ENCODE assay signal across 8 mouse cellular contexts in the genomic region with DNA sequence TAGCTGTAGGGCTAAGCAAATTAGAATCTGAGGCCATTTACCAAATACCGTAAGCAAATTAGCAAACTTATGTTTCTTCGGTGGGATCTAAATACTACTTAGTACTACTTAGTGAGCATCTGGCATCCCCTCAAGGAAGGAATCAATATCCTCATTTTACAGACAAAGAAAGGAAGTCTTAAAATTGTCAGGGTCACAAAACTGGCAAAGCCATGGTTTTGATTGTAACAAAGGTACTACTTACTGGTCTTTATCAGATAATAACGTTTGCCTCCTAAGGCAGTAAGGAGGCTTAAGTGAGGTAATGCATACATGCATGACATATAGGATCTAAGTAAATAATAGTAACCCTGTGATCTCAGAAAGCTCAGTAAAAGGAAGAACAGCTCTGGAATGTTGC. TPM values are rescaled to one million over a fixed set of nuclear protein-coding genes. Genes with fewer than 3 reads are reported as not detected.
A peak's percentile ranks its signal among the peaks of the same experiment; 100 is the strongest.
DNase-seq lines count a peak whose midpoint lies in the region; ATAC-seq and TF ChIP-seq lines count a peak whose summit lies in the region.

No protein-coding gene starts in this region.

- H3K4me1 ChIP-seq in erythroblast, embryonic 14.5 days (ENCODE audit: control insufficient read depth): peaks cover 53% of the 10 kb centered on the region
- H3K4me1 ChIP-seq in spleen, adult 2 months (ENCODE audit: control insufficient read depth, insufficient read depth, insufficient read length): peaks cover 4% of the 10 kb centered on the region
- peaks cover 31% of the 10 kb centered on the region for H3K4me1 ChIP-seq in liver, embryonic 16.5 days (ENCODE audit: control insufficient read depth, low read depth, low read length)

- no peak for TF ChIP-seq CTCF in spleen, adult 2 months (IDR thresholded peaks at IDR 0.05; ENCODE audit: extremely low read depth, insufficient read depth, insufficient read length, insufficient replicate concordance)

- H3K36me3 ChIP-seq in erythroblast, embryonic 14.5 days (ENCODE audit: control insufficient read depth): peaks cover 27% of the 10 kb centered on the region
- H3K36me3 ChIP-seq in spleen, adult 2 months (ENCODE audit: control insufficient read depth, insufficient read depth, low read length): peaks cover 5% of the 10 kb centered on the region
- H3K36me3 ChIP-seq in liver, embryonic 16.5 days (ENCODE audit: control insufficient read depth, insufficient read depth): peaks cover 8% of the 10 kb centered on the region; the same call in 1 of the 2 replicates

- TF ChIP-seq POLR2A in spleen, adult 2 months (IDR thresholded peaks at IDR 0.05; ENCODE audit: low read depth, low read length): no peak

- no peaks in the 10 kb centered on the region for H3K27me3 ChIP-seq in erythroblast, embryonic 14.5 days (ENCODE audit: control insufficient read depth)
- H3K27me3 ChIP-seq in spleen, adult 2 months (ENCODE audit: control insufficient read depth, insufficient read depth, low read length): no peaks in the 10 kb centered on the region
- H3K27me3 ChIP-seq in liver, embryonic 16.5 days (ENCODE audit: control insufficient read depth, insufficient read depth, low read depth, low read length): no peaks in the 10 kb centered on the region

- H3K9ac ChIP-seq in liver, embryonic 16.5 days (ENCODE audit: low read depth, low read length): no peak overlapping the region

- H3K4me2 ChIP-seq in liver, embryonic 16.5 days (ENCODE audit: low read depth, low read length): peak overlapping the region; percentile 86

- no peaks in the 10 kb centered on the region for H3K9me3 ChIP-seq in erythroblast, embryonic 14.5 days (ENCODE audit: control insufficient read depth, low read length)
- H3K9me3 ChIP-seq in liver, embryonic 16.5 days (replicated peaks; ENCODE audit: control insufficient read depth, low read length): no peaks in the 10 kb centered on the region

- 44% methylated on average over 3 of the region's 3 CpGs for WGBS in spleen, adult 2 months
- WGBS in liver, embryonic 16.5 days (ENCODE audit: insufficient replicate concordance): 42% methylated on average over 3 of the region's 3 CpGs

- no peak for DNase-seq in spleen, adult 2 months (ENCODE audit: low read depth in 1 of 2, low spot score in 2 of 2)
- no peak for DNase-seq in spleen, postnatal 36 days (ENCODE audit: low spot score in 2 of 2)
- DNase-seq in adrenal gland, postnatal 4 days (ENCODE audit: low spot score in 2 of 2): no peak
- no peak for DNase-seq in natural killer cell, adult 2 months (ENCODE audit: low spot score in 2 of 2)
- DNase-seq in adrenal gland, adult 2 months: no peak

- H3K4me3 ChIP-seq in erythroblast, embryonic 14.5 days (replicated peaks): peak overlapping the region; percentile 97
- peak overlapping the region; percentile 67; the same call in 1 of the 2 replicates for H3K4me3 ChIP-seq in spleen, adult 2 months (ENCODE audit: extremely low read depth, insufficient read depth, insufficient read length)
- peak overlapping the region; percentile 91 for H3K4me3 ChIP-seq in liver, embryonic 16.5 days (ENCODE audit: low read depth, low read length)

- no peak for ATAC-seq in erythroblast, adult 5-6 weeks (replicated peaks; ENCODE audit: low FRiP score, poor library complexity, severe bottlenecking)
- no peak for ATAC-seq in liver, embryonic 16.5 days (ENCODE audit: low read depth)

- H3K27ac ChIP-seq in spleen, adult 2 months (ENCODE audit: insufficient read depth, low read length): no peak overlapping the region
- H3K27ac ChIP-seq in liver, embryonic 16.5 days (ENCODE audit: low read length): no peak overlapping the region

RNA-seq across cellular contexts. Expression of a gene that starts 0.6 kb away (rescaled TPM):
- 8.9 TPM in 2 replicates for polyA plus RNA-seq in erythroblast, embryonic 14.5 days (2012)
- 48.3 and 48.8 TPM in 2 replicates for total RNA-seq in erythroblast, adult 5-6 weeks (2015; ENCODE audit: low replicate concordance)
- 22.7 and 28.8 TPM in 2 replicates for total RNA-seq in erythroblast, adult 5-6 weeks (2017; ENCODE audit: low replicate concordance)
- polyA plus RNA-seq in spleen, adult 2 months (2012; rRNA removed): 18.0 and 22.7 TPM in 2 replicates
- polyA plus RNA-seq in liver, embryonic 16.5 days (2015; fragmentation: Nextera tagmentation; extraction: Ambion mirVana): 51.2 and 52.5 TPM in 2 replicates
- total RNA-seq in adrenal gland, postnatal 4 days (2021): 10 to 100 TPM; 83.5 to 83.6 TPM
- 100 to 1,000 TPM in 1 of 2 experiments, 10 to 100 TPM in 1; 82.6 to 108 TPM for total RNA-seq in adrenal gland, adult 2 months (2021)
- 35.8 and 40.1 TPM in 2 replicates for polyA plus RNA-seq in adrenal gland, adult 2 months (2012; rRNA removed)

RNA-seq across cellular contexts. Expression of a gene that starts 3.7 kb away (rescaled TPM):
- 0.30 and 0.50 TPM in 2 replicates for polyA plus RNA-seq in erythroblast, embryonic 14.5 days (2012)
- 16.3 and 21.7 TPM in 2 replicates for total RNA-seq in erythroblast, adult 5-6 weeks (2015; ENCODE audit: low replicate concordance)
- total RNA-seq in erythroblast, adult 5-6 weeks (2017; ENCODE audit: low replicate concordance): 4.7 and 9.8 TPM in 2 replicates
- polyA plus RNA-seq in spleen, adult 2 months (2012; rRNA removed): 63.9 and 72.3 TPM in 2 replicates
- 7.7 and 8.2 TPM in 2 replicates for polyA plus RNA-seq in liver, embryonic 16.5 days (2015; fragmentation: Nextera tagmentation; extraction: Ambion mirVana)
- 10 to 100 TPM; 86.3 to 93.3 TPM for total RNA-seq in adrenal gland, postnatal 4 days (2021)
- total RNA-seq in adrenal gland, adult 2 months (2021): 100 to 1,000 TPM; 140 to 149 TPM
- polyA plus RNA-seq in adrenal gland, adult 2 months (2012; rRNA removed): 254 and 297 TPM in 2 replicates

RNA-seq across cellular contexts. Expression of a gene that starts 29.5 kb away (rescaled TPM):
- 1.1 and 1.7 TPM in 2 replicates for polyA plus RNA-seq in erythroblast, embryonic 14.5 days (2012)
- total RNA-seq in erythroblast, adult 5-6 weeks (2015; ENCODE audit: low replicate concordance): 0.96 and 3.8 TPM in 2 replicates
- total RNA-seq in erythroblast, adult 5-6 weeks (2017; ENCODE audit: low replicate concordance): 3.1 and 4.0 TPM in 2 replicates
- 15.2 and 18.5 TPM in 2 replicates for polyA plus RNA-seq in spleen, adult 2 months (2012; rRNA removed)
- 9.0 and 9.9 TPM in 2 replicates for polyA plus RNA-seq in liver, embryonic 16.5 days (2015; fragmentation: Nextera tagmentation; extraction: Ambion mirVana)
- total RNA-seq in adrenal gland, postnatal 4 days (2021): 10 to 100 TPM; 21.8 to 22.5 TPM
- total RNA-seq in adrenal gland, adult 2 months (2021): 10 to 100 TPM in 1 of 2 experiments, 1 to 10 TPM in 1; 7.9 to 16.5 TPM
- 23.9 and 26.8 TPM in 2 replicates for polyA plus RNA-seq in adrenal gland, adult 2 months (2012; rRNA removed)

RNA-seq across cellular contexts. Expression of a gene that starts 40.4 kb away (rescaled TPM):
- 0.14 and 0.16 TPM in 2 replicates for polyA plus RNA-seq in erythroblast, embryonic 14.5 days (2012)
- not detected in 2 replicates for total RNA-seq in erythroblast, adult 5-6 weeks (2015; ENCODE audit: low replicate concordance)
- total RNA-seq in erythroblast, adult 5-6 weeks (2017; ENCODE audit: low replicate concordance): 0.43 and 1.5 TPM in 2 replicates
- polyA plus RNA-seq in spleen, adult 2 months (2012; rRNA removed): 0.20 and 0.58 TPM in 2 replicates
- 19.0 and 19.2 TPM in 2 replicates for polyA plus RNA-seq in liver, embryonic 16.5 days (2015; fragmentation: Nextera tagmentation; extraction: Ambion mirVana)
- total RNA-seq in adrenal gland, postnatal 4 days (2021): 1 to 10 TPM; 1.3 to 3.1 TPM
- total RNA-seq in adrenal gland, adult 2 months (2021): 1 to 10 TPM in 1 of 2 experiments, under 1 TPM in 1; 0.29 to 1.8 TPM
- polyA plus RNA-seq in adrenal gland, adult 2 months (2012; rRNA removed): 0.34 and 1.1 TPM in 2 replicates

RNA-seq across cellular contexts. Expression of a gene that starts 44.3 kb away (rescaled TPM):
- 4.3 and 6.3 TPM in 2 replicates for polyA plus RNA-seq in erythroblast, embryonic 14.5 days (2012)
- 3.7 and 10.2 TPM in 2 replicates for total RNA-seq in erythroblast, adult 5-6 weeks (2015; ENCODE audit: low replicate concordance)
- 13.3 and 17.3 TPM in 2 replicates for total RNA-seq in erythroblast, adult 5-6 weeks (2017; ENCODE audit: low replicate concordance)
- 71.9 and 97.7 TPM in 2 replicates for polyA plus RNA-seq in spleen, adult 2 months (2012; rRNA removed)
- polyA plus RNA-seq in liver, embryonic 16.5 days (2015; fragmentation: Nextera tagmentation; extraction: Ambion mirVana): 16.9 and 20.4 TPM in 2 replicates
- total RNA-seq in adrenal gland, postnatal 4 days (2021): 100 to 1,000 TPM; 123 to 125 TPM
- total RNA-seq in adrenal gland, adult 2 months (2021): 100 to 1,000 TPM in 1 of 2 experiments, 10 to 100 TPM in 1; 67.8 to 127 TPM
- polyA plus RNA-seq in adrenal gland, adult 2 months (2012; rRNA removed): 99.3 and 131 TPM in 2 replicates
